Mouse (Mus musculus) kidney, adult 2 months (tissue): Measurements from ENCODE around the gene Vwa5b2. TPM values are rescaled to one million over a fixed set of nuclear protein-coding genes. Genes with fewer than 3 reads are reported as not detected.
A peak's percentile ranks its signal among the peaks of the same experiment; 100 is the strongest.

Source experiments
- DNase-seq: peaks from one replicate; pipeline ENCODE4 v3.0.0; 2021
- H3K27ac ChIP-seq: fragments of 200-500 bp; 2 replicates; pipeline ENCODE4 v1.5.1; 2012; ENCODE audit warnings: low read depth, low read length, control low read depth, inconsistent platforms; ENCODE audit not compliant: insufficient read depth
- H3K27me3 ChIP-seq: fragments of 200-500 bp; replicated peaks from 2 replicates; pipeline ENCODE4 v1.6.1; 2012; ENCODE audit warnings: mild to moderate bottlenecking, moderate library complexity, low read length, inconsistent platforms; ENCODE audit not compliant: control insufficient read depth, insufficient read depth
- H3K36me3 ChIP-seq: fragments of 200-500 bp; 2 replicates; pipeline ENCODE4 v1.6.1; 2012; ENCODE audit warnings: mild to moderate bottlenecking, moderate library complexity, low read length, inconsistent platforms; ENCODE audit not compliant: control insufficient read depth, insufficient read depth
- H3K4me1 ChIP-seq: fragments of 200-500 bp; 2 replicates; pipeline ENCODE4 v1.6.1; 2011; ENCODE audit warnings: low read length; ENCODE audit not compliant: control insufficient read depth, insufficient read depth
- H3K4me3 ChIP-seq: fragments of 200-500 bp; 2 replicates; pipeline ENCODE4 v1.5.1; 2011; ENCODE audit warnings: mild to moderate bottlenecking, low read depth, low read length, control low read depth; ENCODE audit not compliant: insufficient read depth
- CTCF ChIP-seq: fragments of 200-500 bp; conservative IDR thresholded peaks from 2 replicates; pipeline ENCODE4 v1.5.1; 2011; ENCODE audit warnings: low read depth, mild to moderate bottlenecking, control low read depth, low read length, moderate library complexity, mixed read lengths; ENCODE audit not compliant: insufficient read depth, insufficient read length
- POLR2A ChIP-seq: fragments of 200-500 bp; IDR thresholded peaks from one replicate; pipeline ENCODE4 v1.6.1; 2011; ENCODE audit warnings: low read depth, low read length, control low read depth
- WGBS: fragments of 180-500 bp; shearing (Covaris S2); methylation state at CpG from one replicate; pipeline ENCODE4 v1.1.7; 2018; 5-methylcytosine and 5-hydroxymethylcytosine counted together
- polyA plus RNA-seq: library from polyadenylated mRNA; depleted of rRNA; stranded (reverse); fragments of >200 nt; gene quantifications from 2 replicates; pipeline ENCODE4 v1.2.3, GENCODE M21; 2012

Gene Vwa5b2
- polyA plus RNA-seq, 1 experiment = 0.33 TPM

DNA sequence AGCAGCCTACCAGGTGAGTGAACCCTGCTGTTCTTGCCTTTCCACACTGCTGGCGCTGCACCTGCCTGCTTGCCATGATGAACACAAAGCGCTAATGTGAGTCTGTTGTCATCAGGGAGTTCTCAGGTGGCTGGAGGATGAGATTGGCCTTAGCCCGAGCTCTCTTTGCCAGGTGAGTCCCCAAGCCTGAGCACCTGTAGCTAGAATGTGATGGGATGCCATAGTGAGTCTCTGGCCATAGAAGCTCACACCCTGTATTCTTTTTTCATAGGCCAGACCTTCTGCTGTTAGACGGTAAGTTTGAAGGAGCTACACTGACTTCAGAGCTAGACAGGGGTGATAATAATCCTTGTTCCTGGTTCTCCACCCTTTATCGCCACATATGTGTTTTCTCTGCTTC lies 37.6 kb upstream of the Vwa5b2 start:
- H3K27me3 ChIP-seq = no peaks in the 10 kb centered on the region
- 97% methylated on average over 5 of the region's 5 CpGs for WGBS
- H3K36me3 ChIP-seq = no peaks in the 10 kb centered on the region; the same call in 1 of the 2 replicates
- H3K27ac ChIP-seq = no peak overlapping the region
- peaks cover 3% of the 10 kb centered on the region; the same call in 1 of the 2 replicates for H3K4me1 ChIP-seq
- DNase-seq = no peak
- TF ChIP-seq CTCF = no peak
- no peak for TF ChIP-seq POLR2A
- no peak overlapping the region for H3K4me3 ChIP-seq

DNA sequence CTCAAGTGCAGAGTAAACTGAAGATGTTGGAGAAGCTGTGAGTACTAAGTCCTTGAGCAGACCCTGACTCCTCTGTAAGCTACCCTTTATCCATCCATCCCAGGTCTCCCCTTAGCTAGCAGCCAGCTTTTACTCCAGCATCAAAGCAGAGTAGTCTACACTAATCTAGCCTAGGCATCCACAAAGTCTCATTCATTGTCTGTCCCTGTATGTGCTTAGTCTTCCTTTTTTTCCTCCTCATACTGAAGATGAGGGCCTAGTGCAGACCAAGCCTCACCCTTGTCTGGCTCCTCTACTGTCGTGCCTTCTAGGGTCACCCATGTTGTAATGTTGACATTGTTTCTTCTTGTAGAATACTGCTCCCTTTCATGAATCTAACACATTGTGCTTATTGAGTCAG lies 36.7 kb upstream of the Vwa5b2 start:
- WGBS = 71% methylated on average over 1 of the region's 1 CpGs
- no peaks in the 10 kb centered on the region for H3K27me3 ChIP-seq
- H3K36me3 ChIP-seq = no peaks in the 10 kb centered on the region; the same call in 1 of the 2 replicates
- H3K4me1 ChIP-seq = no peaks in the 10 kb centered on the region; the same call in 1 of the 2 replicates
- no peak for DNase-seq
- no peak overlapping the region for H3K27ac ChIP-seq
- no peak overlapping the region for H3K4me3 ChIP-seq
- no peak for TF ChIP-seq CTCF
- no peak for TF ChIP-seq POLR2A

DNA sequence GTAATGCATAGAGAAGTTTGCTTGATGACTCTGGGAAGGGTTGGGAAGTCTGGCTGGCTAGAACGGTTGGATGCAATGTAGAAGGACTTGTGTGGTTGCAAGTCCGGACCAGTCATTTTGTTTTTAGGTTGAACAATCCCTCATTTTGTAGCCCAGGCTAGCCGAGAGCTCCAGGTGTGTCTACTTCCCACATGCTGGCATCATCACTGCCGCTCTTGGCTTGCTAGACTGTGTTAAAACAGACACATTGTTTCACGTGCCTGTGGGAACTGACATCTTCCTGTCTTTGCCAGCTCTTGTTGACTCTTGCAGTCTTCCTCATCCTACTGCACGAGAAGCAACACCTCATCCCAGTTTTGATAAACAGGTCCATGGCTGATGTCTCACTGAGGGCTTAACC lies 34.3 kb upstream of the Vwa5b2 start:
- no peak for DNase-seq
- TF ChIP-seq CTCF = no peak
- TF ChIP-seq POLR2A = no peak
- 83% methylated on average over 6 of the region's 6 CpGs for WGBS
- no peaks in the 10 kb centered on the region for H3K4me1 ChIP-seq
- no peaks in the 10 kb centered on the region for H3K27me3 ChIP-seq
- no peak overlapping the region for H3K4me3 ChIP-seq
- peaks cover 1% of the 10 kb centered on the region; the same call in 1 of the 2 replicates for H3K36me3 ChIP-seq
- H3K27ac ChIP-seq = no peak overlapping the region

DNA sequence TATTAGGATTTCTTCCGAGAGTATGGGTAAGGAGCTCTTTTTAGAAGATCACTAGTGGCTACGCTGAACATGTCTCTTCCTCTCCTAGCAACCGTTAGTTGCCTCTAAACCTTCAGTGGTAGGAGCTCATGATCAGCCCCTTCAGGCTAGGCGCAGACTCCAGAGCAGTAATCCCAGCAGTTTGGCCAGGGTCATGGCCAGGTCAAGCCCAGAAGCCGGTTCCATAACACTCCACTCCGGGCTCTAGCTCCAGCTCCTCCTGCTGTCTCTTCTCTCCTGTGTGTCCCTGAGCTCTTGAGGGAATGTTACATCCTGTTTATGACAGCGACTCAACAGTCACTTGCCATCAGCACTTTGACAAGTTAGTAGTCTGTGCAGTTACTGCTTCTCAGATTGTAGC lies 31.9 kb upstream of the Vwa5b2 start:
- H3K4me1 ChIP-seq = no peaks in the 10 kb centered on the region
- TF ChIP-seq POLR2A = no peak

DNA sequence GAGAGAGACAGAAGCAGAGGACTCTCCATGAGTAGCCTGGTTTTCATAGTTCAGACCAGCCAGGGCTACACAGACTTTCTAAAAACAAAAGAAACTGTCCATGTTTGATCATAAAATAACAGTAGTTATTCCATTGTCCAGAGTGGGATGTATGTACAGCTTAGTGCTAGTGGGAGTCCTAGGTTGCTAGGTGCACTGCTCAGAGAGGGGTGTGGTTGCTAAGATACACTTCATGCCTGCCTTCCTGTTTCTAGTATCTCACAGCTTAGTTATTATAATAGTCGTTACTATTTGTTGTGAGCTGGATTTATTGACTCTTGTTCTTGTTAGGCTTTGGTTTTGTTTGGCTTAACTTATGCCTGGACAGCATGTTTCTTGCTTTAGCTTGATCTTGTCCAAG lies 24.2 kb upstream of the Vwa5b2 start:
- H3K27ac ChIP-seq = no peak overlapping the region
- no peak overlapping the region for H3K4me3 ChIP-seq
- H3K27me3 ChIP-seq = no peaks in the 10 kb centered on the region
- no peak for TF ChIP-seq POLR2A
- TF ChIP-seq CTCF = no peak
- H3K4me1 ChIP-seq = no peaks in the 10 kb centered on the region
- 0 out of 2 replicates have a peak, but pooled peaks cover 1% of the 10 kb centered on the region for H3K36me3 ChIP-seq
- 61% methylated on average over 1 of the region's 1 CpGs for WGBS
- DNase-seq = no peak

More for the DNA sequence above, 31.9 kb upstream of the Vwa5b2 start:
- no peak for DNase-seq
- WGBS = 70% methylated on average over 7 of the region's 7 CpGs
- Histone ChIP-seq H3K4me3 (no peak overlapping the region), H3K36me3 (peaks cover 2% of the 10 kb centered on the region; the same call in 1 of the 2 replicates), H3K27ac (no peak overlapping the region), H3K27me3 (no peaks in the 10 kb centered on the region)

DNA sequence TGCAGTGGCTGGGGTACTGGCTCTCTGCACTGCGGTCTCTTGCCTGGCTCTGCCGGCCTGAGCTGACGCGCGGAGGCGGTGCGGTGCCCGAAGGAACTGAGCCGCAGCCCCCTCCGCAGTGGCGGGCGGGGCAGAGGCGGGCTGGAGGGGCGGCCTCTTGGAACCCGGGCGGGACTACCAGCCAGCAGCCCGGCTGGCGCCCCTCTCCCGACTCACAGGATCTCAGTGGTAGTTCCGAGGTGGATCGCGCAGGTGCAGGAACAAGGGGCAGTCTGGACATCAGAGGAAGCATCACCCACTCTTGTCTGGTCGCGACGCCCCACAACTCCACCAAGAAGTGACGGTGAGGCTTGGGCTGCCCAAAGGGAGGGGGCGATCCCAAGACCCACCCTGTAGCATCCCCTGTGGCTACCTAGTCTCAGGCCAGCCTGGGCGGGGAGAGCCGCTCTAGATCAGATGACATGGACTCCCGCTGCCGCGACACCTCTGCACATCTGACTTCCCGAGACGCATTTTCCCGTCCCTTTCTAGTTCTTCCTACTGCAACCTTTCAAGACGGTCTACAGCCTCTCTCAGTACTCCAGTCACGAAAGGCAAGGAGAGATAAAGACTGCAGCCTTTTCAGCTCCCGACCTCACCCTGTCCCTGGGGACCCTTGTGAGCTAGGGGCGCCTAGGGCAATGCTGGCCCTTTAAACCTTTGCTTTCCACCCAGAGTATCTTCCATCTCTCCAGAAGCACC lies 838 bp downstream of the Vwa5b2 start:
- no peaks in the 10 kb centered on the region; the same call in 1 of the 2 replicates for H3K27me3 ChIP-seq
- no peak for TF ChIP-seq CTCF
- no peak for TF ChIP-seq POLR2A
- H3K4me1 ChIP-seq = no peaks in the 10 kb centered on the region
- under 1% methylated on average over 37 of the region's 39 CpGs for WGBS
- no peak overlapping the region for H3K27ac ChIP-seq
- peak overlapping the region; percentile 25; the same call in 1 of the 2 replicates for H3K4me3 ChIP-seq
- no peak for DNase-seq
- H3K36me3 ChIP-seq = no peaks in the 10 kb centered on the region

DNA sequence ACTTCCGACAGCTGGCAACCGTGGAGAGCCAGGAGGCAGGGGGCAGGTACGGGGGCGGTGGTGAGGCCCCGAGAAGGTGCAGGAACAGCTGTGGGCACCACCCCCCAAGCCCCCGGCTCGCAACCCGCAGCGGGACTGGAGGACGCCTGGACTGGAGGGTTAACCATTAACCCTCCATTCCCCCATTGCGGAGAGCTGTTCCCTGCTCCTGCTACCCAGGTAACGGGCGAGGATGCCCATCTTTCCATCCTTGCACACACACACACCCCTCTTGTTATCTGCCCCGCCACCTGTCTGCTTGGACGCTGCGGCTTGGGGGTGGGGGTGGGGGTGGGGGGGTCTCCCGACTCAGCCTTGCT lies 1.4 kb downstream of the Vwa5b2 start:
- under 1% methylated on average over 17 of the region's 17 CpGs for WGBS
- TF ChIP-seq CTCF = no peak
- no peak for TF ChIP-seq POLR2A
- Histone ChIP-seq H3K4me3 (peak overlapping the region; percentile 6; the same call in 1 of the 2 replicates), H3K27ac (no peak overlapping the region), H3K27me3 (no peaks in the 10 kb centered on the region; the same call in 1 of the 2 replicates), H3K4me1 (no peaks in the 10 kb centered on the region), H3K36me3 (no peaks in the 10 kb centered on the region)
- peak; percentile 18 for DNase-seq
